Mouse (Mus musculus) hindbrain, embryonic 15.5 days (tissue): Measurements from ENCODE around the gene Dusp16. TPM values are rescaled to one million over a fixed set of nuclear protein-coding genes. Genes with fewer than 3 reads are reported as not detected.

Source experiments
- ATAC-seq: fragments of 200-750 bp; cut with Nextera tagmentation; 2 replicates; pipeline ENCODE4 v1.8.0; 2017; ENCODE audit warnings: low read depth, moderate number of reproducible peaks, moderate TSS enrichment; ENCODE audit not compliant: low FRiP score
- H3K27ac ChIP-seq: fragments of 300-500 bp; sonication (generic); replicated peaks from 2 replicates; pipeline ENCODE4 v1.5.1; 2015; ENCODE audit warnings: mild to moderate bottlenecking, inconsistent platforms
- H3K27me3 ChIP-seq: fragments of 300-500 bp; sonication (generic); 2 replicates; pipeline ENCODE4 v1.6.1; 2015; ENCODE audit warnings: control low read depth, inconsistent platforms
- H3K36me3 ChIP-seq: fragments of 300-500 bp; sonication (generic); 2 replicates; pipeline ENCODE4 v1.6.1; 2015; ENCODE audit warnings: control low read depth, inconsistent platforms
- H3K4me1 ChIP-seq: fragments of 300-500 bp; sonication (generic); replicated peaks from 2 replicates; pipeline ENCODE4 v1.6.1; 2015; ENCODE audit warnings: control low read depth, inconsistent platforms
- H3K4me2 ChIP-seq: fragments of 300-500 bp; sonication (generic); 2 replicates; pipeline ENCODE4 v1.6.1; 2015; ENCODE audit warnings: moderate library complexity, mild to moderate bottlenecking, inconsistent platforms
- H3K4me3 ChIP-seq: fragments of 300-500 bp; sonication (generic); 2 replicates; pipeline ENCODE4 v1.5.1; 2015; ENCODE audit warnings: mild to moderate bottlenecking, inconsistent platforms
- H3K9ac ChIP-seq: fragments of 300-500 bp; sonication (generic); 2 replicates; pipeline ENCODE4 v1.6.1; 2015; ENCODE audit warnings: inconsistent platforms
- H3K9me3 ChIP-seq: fragments of 300-500 bp; sonication (generic); 2 replicates; pipeline ENCODE4 v1.6.1; 2016; ENCODE audit warnings: control low read depth, inconsistent platforms
- WGBS: fragments of 180-500 bp; shearing (Covaris S2); methylation state at CpG from one replicate; pipeline ENCODE4 v1.1.7; 2015; 5-methylcytosine and 5-hydroxymethylcytosine counted together
- polyA plus RNA-seq: library from polyadenylated mRNA; unstranded; fragments of >200 nt; fragmentation: Nextera tagmentation; extraction: Ambion mirVana; gene quantifications from 2 replicates; pipeline ENCODE4 v1.2.1, GENCODE M21; 2015

Dusp16 gene
- polyA plus RNA-seq, 1 experiment from 2014 or later: 5.5 TPM

DNA sequence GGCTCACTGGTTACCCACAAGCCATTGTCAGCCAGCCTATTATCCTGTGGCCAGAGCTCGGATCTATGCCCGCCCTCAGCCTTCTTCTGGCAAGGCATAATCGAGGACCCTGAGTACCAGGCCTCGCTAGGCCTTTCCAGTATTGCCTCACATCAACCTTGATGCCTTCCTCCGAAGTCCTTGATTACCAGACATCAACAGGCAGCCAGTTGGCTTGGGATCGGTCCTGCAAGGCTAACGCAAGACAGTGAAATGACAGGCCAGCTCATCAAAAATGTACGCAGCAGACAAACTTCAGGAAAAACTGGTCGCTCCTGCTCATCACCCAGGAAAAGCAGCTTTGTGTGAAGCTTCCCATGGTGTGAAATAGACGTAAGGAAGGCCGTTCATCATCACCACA, 15.4 kb upstream of the Dusp16 start:
- no peak overlapping the region for H3K4me3 ChIP-seq
- H3K4me1 ChIP-seq: no peaks in the 10 kb centered on the region
- no peaks in the 10 kb centered on the region for H3K36me3 ChIP-seq
- H3K9me3 ChIP-seq: no peaks in the 10 kb centered on the region
- no peak overlapping the region for H3K27ac ChIP-seq
- no peak overlapping the region for H3K9ac ChIP-seq
- no peak for ATAC-seq
- WGBS: 91% methylated on average over 11 of the region's 11 CpGs
- H3K27me3 ChIP-seq: no peaks in the 10 kb centered on the region
- H3K4me2 ChIP-seq: no peak overlapping the region

DNA sequence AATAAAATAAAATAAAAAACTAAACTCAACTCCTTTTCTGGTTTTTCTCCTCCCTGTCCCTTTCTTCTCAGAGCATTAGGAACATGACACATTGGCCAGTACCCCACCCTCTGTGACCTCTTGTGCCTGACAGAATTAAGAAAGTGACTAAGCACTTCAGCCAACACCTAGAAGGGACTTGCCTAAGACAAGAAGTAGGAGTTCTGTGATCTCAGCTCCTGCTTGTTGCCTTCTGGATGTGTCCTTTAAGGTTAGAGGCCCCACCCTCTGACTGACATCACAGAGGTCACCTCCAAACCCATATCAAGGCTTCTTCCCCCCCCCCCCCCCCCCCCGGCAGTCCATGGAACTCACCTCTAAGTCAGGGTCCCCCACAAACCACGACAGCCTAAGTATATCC, 14.7 kb upstream of the Dusp16 start:
- Histone ChIP-seq H3K4me3 (no peak overlapping the region), H3K27me3 (no peaks in the 10 kb centered on the region), H3K27ac (no peak overlapping the region), H3K4me1 (no peaks in the 10 kb centered on the region), H3K36me3 (no peaks in the 10 kb centered on the region), H3K9me3 (no peaks in the 10 kb centered on the region), H3K4me2 (no peak overlapping the region), H3K9ac (no peak overlapping the region)
- 63% methylated on average over 1 of the region's 2 CpGs for WGBS
- ATAC-seq: no peak

DNA sequence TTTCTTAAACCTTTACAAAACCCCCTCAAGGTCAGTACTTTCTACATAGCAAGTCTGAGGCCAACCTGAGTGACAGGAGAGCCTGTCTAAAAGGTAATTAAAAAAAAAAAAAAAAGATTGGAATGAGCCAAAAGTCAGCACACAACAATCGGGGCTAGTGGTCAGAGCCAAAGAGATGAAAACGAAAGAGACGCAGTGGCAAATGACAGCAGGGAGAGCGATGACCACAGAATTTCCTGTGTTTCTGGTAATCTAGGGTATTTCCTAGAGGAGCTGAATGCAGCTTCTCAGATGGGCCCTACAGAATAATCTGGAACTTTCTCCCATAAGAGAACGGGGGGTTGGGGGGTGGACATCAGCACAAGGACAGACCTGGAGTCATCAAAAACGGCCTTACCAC, 13.7 kb upstream of the Dusp16 start:
- Histone ChIP-seq H3K4me2 (no peak overlapping the region), H3K27ac (no peak overlapping the region), H3K4me3 (no peak overlapping the region), H3K9me3 (no peaks in the 10 kb centered on the region), H3K9ac (no peak overlapping the region), H3K36me3 (no peaks in the 10 kb centered on the region), H3K4me1 (no peaks in the 10 kb centered on the region), H3K27me3 (no peaks in the 10 kb centered on the region)
- ATAC-seq: no peak
- WGBS: 90% methylated on average over 6 of the region's 6 CpGs

DNA sequence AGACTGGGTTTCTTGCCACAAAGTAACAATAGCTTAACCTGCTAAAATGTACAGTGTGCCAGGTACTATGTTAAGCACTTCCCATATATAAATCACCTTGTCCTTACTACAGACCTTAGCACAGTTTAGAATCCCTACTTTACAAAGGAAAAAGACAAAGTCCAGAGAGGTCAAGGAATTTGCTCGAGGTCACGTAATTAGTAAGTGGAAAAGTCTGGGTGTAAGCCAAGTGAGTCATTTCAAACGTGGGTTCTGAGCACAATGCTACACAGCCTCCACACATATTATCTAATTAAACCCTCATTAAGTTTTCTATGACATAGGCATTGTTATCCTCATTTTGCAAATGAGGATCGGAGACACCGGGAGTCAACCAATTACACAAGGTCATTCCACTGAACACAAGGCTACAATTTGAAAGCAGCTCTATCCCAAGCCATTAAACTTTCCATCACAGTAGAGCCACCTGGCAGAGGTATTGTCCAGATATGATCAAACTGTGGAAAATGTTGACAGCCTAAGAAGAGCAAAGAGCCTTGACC, 12.4 kb upstream of the Dusp16 start:
- Histone ChIP-seq H3K27me3 (no peaks in the 10 kb centered on the region), H3K9me3 (no peaks in the 10 kb centered on the region), H3K9ac (no peak overlapping the region), H3K4me2 (no peak overlapping the region), H3K36me3 (no peaks in the 10 kb centered on the region), H3K4me1 (no peaks in the 10 kb centered on the region), H3K4me3 (no peak overlapping the region), H3K27ac (no peak overlapping the region)
- WGBS: 69% methylated on average over 5 of the region's 5 CpGs
- no peak for ATAC-seq

DNA sequence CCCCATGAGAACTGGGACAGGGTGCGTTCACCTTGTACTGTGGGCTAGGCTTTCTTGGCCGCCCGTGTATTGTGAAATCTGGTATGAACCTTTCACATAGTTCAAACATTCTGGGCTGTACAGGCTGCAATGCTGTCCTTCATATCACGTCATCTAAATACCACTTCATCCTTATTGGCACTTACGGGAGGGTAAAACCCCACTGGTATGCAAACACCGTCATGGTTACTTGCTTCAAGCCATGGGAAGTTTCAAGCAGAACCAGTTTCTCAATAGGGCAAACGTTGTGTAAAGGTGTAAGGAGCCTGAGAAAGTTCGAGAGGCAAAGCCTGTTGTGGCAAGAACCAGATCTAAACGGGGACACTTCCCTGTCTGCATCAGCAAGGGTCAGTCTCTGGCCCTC, 10.2 kb upstream of the Dusp16 start:
- H3K9ac ChIP-seq: no peak overlapping the region
- H3K27ac ChIP-seq: no peak overlapping the region
- no peaks in the 10 kb centered on the region for H3K27me3 ChIP-seq
- H3K36me3 ChIP-seq: no peaks in the 10 kb centered on the region
- H3K4me3 ChIP-seq: no peak overlapping the region
- ATAC-seq: no peak
- no peak overlapping the region for H3K4me2 ChIP-seq
- no peaks in the 10 kb centered on the region for H3K4me1 ChIP-seq
- 87% methylated on average over 9 of the region's 9 CpGs for WGBS
- H3K9me3 ChIP-seq: no peaks in the 10 kb centered on the region

DNA sequence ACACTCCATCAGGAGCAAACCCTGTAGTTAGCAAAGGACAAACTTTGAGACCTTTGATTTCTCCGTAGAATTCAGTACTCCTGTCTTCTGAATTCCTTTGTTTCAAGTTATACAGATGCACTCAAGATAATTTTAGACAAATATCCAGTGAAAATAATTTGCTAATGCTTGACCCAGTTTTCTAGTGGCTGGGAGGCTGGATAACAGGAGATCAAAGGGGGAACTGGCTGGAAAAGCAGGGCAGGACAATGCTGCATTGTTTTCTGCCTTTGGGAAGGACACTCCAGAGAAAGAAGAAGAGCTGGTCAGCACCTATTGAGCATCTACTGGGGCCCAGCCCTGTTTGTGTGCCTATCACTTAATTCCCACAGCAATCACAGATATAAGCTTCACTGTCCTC, 9.1 kb upstream of the Dusp16 start:
- 65% methylated on average over 1 of the region's 1 CpGs for WGBS

DNA sequence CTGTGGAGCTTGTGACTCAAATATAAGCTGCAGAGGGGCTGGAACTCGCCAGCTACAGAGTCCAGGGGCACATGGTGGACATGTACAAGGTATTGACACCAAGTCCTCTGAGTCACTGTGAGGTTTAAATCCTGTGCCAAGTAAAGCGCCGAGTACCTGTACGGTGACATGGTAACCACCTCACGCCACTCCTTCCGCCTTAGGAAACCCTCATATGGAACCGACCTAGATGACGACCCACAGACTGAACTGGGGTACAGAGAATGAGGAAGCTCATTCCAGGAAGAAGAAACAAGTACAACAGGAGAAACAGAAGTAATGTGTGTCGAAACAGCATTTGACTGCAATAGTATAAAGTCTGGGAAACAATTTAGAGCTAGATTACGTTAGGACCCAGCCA, 3.9 kb upstream of the Dusp16 start:
- WGBS: 91% methylated on average over 10 of the region's 10 CpGs
- H3K9me3 ChIP-seq: no peaks in the 10 kb centered on the region
- H3K27ac ChIP-seq: no peak overlapping the region
- no peaks in the 10 kb centered on the region for H3K36me3 ChIP-seq
- ATAC-seq: no peak
- H3K4me1 ChIP-seq: peaks cover 15% of the 10 kb centered on the region
- H3K4me3 ChIP-seq: no peak overlapping the region
- no peak overlapping the region for H3K4me2 ChIP-seq
- H3K9ac ChIP-seq: no peak overlapping the region
- H3K27me3 ChIP-seq: 0 out of 2 replicates have a peak, but pooled peaks cover 4% of the 10 kb centered on the region

More for the DNA sequence above, 9.1 kb upstream of the Dusp16 start:
- no peak overlapping the region for H3K9ac ChIP-seq
- ATAC-seq: no peak
- H3K27me3 ChIP-seq: no peaks in the 10 kb centered on the region
- H3K4me2 ChIP-seq: no peak overlapping the region
- no peak overlapping the region for H3K27ac ChIP-seq
- H3K4me3 ChIP-seq: no peak overlapping the region
- H3K9me3 ChIP-seq: no peaks in the 10 kb centered on the region
- H3K36me3 ChIP-seq: no peaks in the 10 kb centered on the region
- no peaks in the 10 kb centered on the region for H3K4me1 ChIP-seq

DNA sequence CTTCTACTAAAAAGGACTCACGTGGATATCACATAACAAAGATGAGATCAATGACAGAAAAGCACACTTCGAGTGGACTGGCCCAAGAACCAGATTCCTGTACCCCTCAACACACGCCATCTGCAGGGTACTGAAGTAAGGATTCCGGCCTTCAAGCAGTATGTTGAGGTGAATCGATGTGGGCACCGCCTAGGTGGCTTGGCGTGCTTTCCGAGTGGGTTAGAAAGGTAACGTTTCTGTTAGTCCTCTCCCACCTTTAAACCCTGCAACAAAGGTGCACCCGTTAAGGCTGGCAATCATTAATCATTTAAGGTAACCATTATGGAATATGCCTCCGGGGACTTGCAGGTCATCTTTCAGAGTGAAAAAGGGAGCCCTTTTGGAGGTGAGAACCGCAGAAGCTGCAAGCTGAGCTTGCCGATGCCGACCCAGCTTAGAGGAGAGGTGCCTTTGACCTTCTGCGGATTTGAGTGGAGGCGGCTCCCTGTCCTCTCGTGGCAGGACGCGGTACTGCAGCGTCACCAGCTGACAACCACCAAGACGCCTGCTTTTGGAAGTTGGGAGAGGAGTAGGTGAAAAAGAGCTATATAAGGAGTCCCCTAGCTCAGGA, 1.6 kb upstream of the Dusp16 start:
- Histone ChIP-seq H3K4me2 (peak overlapping the region; percentile 46), H3K4me3 (peak overlapping the region; percentile 19; the same call in 1 of the 2 replicates), H3K27me3 (0 out of 2 replicates have a peak, but pooled peaks cover 4% of the 10 kb centered on the region), H3K4me1 (peaks cover 21% of the 10 kb centered on the region), H3K9ac (no peak overlapping the region), H3K27ac (no peak overlapping the region), H3K36me3 (no peaks in the 10 kb centered on the region), H3K9me3 (no peaks in the 10 kb centered on the region)
- 16% methylated on average over 21 of the region's 21 CpGs for WGBS
- ATAC-seq: no peak

DNA sequence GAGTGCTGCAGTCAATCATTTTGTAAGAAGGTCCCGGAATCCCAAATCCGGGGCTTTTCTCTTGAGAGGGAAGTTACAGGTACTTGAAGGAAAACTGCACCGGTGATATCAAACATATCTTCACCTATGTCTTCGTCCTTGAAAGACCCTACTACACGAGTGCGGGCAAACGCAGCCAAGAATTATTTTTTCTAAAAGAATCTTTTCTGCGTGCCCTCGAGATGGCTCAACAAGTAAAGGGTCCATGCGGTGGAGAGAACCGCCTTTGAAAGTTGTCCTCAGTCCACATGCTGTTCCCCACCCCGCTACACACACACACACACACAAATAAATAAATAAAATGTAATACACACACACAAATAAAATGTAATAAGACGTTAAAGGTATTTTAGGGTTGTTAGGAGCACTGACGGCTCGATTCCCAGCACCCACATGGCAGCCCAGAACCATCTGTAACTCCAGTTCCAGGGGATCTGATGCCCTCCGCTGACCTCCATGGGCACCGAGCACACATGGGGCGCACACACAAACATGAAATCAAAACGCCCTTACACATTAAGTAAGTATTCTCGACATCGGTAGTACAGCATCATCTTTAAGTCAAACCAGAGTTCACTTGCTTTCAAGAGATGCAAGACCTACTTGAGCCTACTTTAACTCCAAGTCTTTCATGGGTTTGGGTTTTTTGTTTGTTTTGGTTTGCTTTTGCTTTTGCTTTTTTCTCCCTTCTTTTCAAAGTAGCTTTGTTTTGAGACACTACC, 801 bp upstream of the Dusp16 start:
- Histone ChIP-seq H3K27me3 (0 out of 2 replicates have a peak, but pooled peaks cover 4% of the 10 kb centered on the region), H3K4me1 (peaks cover 21% of the 10 kb centered on the region), H3K9ac (peak overlapping the region; percentile 67), H3K9me3 (no peaks in the 10 kb centered on the region), H3K27ac (no peak overlapping the region), H3K4me3 (peak overlapping the region; percentile 75), H3K36me3 (no peaks in the 10 kb centered on the region), H3K4me2 (peak overlapping the region; percentile 86)
- peak; percentile 10; the same call in 1 of the 2 replicates for ATAC-seq
- WGBS: 39% methylated on average over 21 of the region's 21 CpGs

DNA sequence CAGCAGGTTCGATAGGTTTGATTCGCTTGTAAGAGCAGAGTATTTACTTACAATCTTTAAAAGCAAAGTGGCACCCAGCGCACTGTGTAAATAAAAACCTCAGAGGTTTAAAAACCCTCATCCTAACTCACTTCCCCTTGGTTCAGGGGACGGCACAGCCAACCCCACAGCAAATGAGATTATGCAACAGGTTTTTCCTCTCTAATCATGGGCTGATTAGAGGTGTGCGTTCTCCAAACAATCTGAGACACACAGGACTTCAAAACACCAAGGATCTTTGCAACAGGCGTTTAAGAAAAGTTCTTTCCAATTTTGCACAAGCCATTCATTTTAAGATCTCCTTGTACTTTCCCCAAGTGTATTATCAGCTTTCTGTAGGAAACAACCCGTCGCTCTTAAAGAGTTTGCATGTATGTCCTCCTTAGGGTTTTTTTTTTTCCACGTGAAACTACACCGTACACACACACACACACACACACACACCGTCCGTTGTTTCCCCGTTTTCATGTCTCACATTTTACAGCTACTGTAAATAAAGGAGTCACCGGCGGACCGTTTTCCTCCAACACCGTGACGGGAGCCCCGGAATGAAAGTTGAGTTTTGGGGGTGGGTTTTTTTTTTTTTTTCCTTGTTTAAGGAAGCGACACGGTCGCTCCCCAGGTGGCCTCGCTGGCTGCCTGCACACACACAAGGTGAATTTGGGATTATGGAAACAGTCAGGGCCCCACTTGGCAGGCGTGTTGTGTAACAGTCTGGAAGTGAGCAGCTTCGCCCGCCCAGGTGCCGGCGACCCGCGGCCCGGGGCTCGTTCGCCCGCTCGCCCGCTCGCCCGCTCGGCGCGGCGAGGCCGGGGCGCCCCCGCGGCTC, 940 bp downstream of the Dusp16 start:
- 1% methylated on average over 44 of the region's 46 CpGs for WGBS
- H3K9ac ChIP-seq: peak overlapping the region; percentile 72
- no peaks in the 10 kb centered on the region for H3K36me3 ChIP-seq
- peak overlapping the region; percentile 85 for H3K27ac ChIP-seq
- H3K4me1 ChIP-seq: peaks cover 21% of the 10 kb centered on the region
- ATAC-seq: peak; percentile 36
- peak overlapping the region; percentile 86 for H3K4me2 ChIP-seq
- H3K27me3 ChIP-seq: 0 out of 2 replicates have a peak, but pooled peaks cover 4% of the 10 kb centered on the region
- H3K4me3 ChIP-seq: peak overlapping the region; percentile 75
- no peaks in the 10 kb centered on the region for H3K9me3 ChIP-seq

DNA sequence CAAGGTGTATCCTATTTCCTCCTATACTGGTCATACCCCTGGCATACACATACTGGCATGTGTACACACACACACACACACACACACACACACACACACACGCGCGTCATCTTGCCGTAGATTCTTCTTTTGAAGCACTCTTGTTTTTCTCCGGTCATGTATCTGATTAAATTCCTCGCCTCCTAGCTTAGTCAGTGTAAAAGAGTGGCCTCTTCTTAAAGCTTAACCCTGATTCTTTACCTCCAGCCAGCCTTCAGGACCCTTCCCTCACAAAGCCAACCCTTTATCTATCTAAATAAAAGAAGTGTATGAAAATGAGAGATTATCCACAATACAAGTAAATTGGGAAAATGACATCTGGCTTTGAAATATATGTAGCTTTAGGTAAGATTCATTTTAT, 3.3 kb downstream of the Dusp16 start:
- ATAC-seq: no peak
- Histone ChIP-seq H3K4me1 (peaks cover 20% of the 10 kb centered on the region), H3K9me3 (no peaks in the 10 kb centered on the region), H3K27me3 (0 out of 2 replicates have a peak, but pooled peaks cover 4% of the 10 kb centered on the region), H3K27ac (no peak overlapping the region), H3K9ac (no peak overlapping the region), H3K4me2 (no peak overlapping the region), H3K4me3 (no peak overlapping the region), H3K36me3 (no peaks in the 10 kb centered on the region)
- WGBS: 76% methylated on average over 6 of the region's 6 CpGs
